Mouse (Mus musculus) heart, embryonic 14.5 days (tissue): ENCODE results near the gene Kcnk13. TPM values are rescaled to one million over a fixed set of nuclear protein-coding genes. Genes with fewer than 3 reads are reported as not detected.

Experiments used
- ATAC-seq: fragments of 200-750 bp; cut with Nextera tagmentation; 2 replicates; pipeline ENCODE4 v1.8.0; 2017; ENCODE audit warnings: low read depth, moderate TSS enrichment; ENCODE audit not compliant: insufficient number of reproducible peaks, insufficient read depth, low FRiP score
- H3K27ac ChIP-seq, 2 experiments: fragments of 200-500 bp in 1 of 2; fragments of 300-500 bp in 1 of 2; sonication (generic) in 1 of 2; replicated peaks in 1 of 2; 2 replicates each; pipeline ENCODE4 v1.5.1; 2012 to 2014; ENCODE audit warnings: low read depth in 2 of 2, low read length in 2 of 2, control low read depth in 1 of 2, mild to moderate bottlenecking in 1 of 2, mixed read lengths in 1 of 2; ENCODE audit not compliant: control insufficient read depth in 1 of 2, insufficient read depth in 1 of 2
- H3K27me3 ChIP-seq: fragments of 300-500 bp; sonication (generic); 2 replicates; pipeline ENCODE4 v1.6.1; 2014; ENCODE audit warnings: mild to moderate bottlenecking, low read length, control low read depth; ENCODE audit not compliant: control insufficient read depth, insufficient read depth
- H3K36me3 ChIP-seq: fragments of 300-500 bp; sonication (generic); 2 replicates; pipeline ENCODE4 v1.6.1; 2014; ENCODE audit warnings: mild to moderate bottlenecking, control low read depth, low read length, mixed read lengths; ENCODE audit not compliant: control insufficient read depth, insufficient read depth
- H3K4me1 ChIP-seq, 2 experiments: fragments of 200-500 bp in 1 of 2; fragments of 300-500 bp in 1 of 2; sonication (generic) in 1 of 2; 2 replicates each; pipeline ENCODE4 v1.6.1; 2012 to 2014; ENCODE audit warnings: low read length in 2 of 2, control low read depth in 1 of 2, mixed read lengths in 1 of 2; ENCODE audit not compliant: control insufficient read depth in 2 of 2, insufficient read depth in 2 of 2
- H3K4me2 ChIP-seq: fragments of 300-500 bp; sonication (generic); 2 replicates; pipeline ENCODE4 v1.6.1; 2014; ENCODE audit warnings: mild to moderate bottlenecking, low read length
- H3K4me3 ChIP-seq, 2 experiments: fragments of 200-500 bp in 1 of 2; fragments of 300-500 bp in 1 of 2; sonication (generic) in 1 of 2; 2 replicates each; pipeline ENCODE4 v1.5.1; 2012 to 2014; ENCODE audit warnings: low read length in 2 of 2, mild to moderate bottlenecking in 2 of 2, control low read depth in 1 of 2, low read depth in 1 of 2, moderate library complexity in 1 of 2; ENCODE audit not compliant: control insufficient read depth in 1 of 2, insufficient read depth in 1 of 2
- H3K9ac ChIP-seq: fragments of 300-500 bp; sonication (generic); 2 replicates; pipeline ENCODE4 v1.6.1; 2014; ENCODE audit warnings: mild to moderate bottlenecking, low read length
- H3K9me3 ChIP-seq: fragments of 300-500 bp; sonication (generic); 2 replicates; pipeline ENCODE4 v1.6.1; 2016; ENCODE audit warnings: low read length, control low read depth; ENCODE audit not compliant: control insufficient read depth
- WGBS: fragments of 180-500 bp; shearing (Covaris S2); extraction: QIAGEN DNeasy Blood & Tissue Kit; methylation state at CpG from one replicate; pipeline ENCODE4 v1.1.7; 2014; 5-methylcytosine and 5-hydroxymethylcytosine counted together
- polyA plus RNA-seq: library from polyadenylated mRNA; unstranded; fragments of >200 nt; fragmentation: Nextera tagmentation; extraction: Ambion mirVana; gene quantifications from 2 replicates; pipeline ENCODE4 v1.2.1, GENCODE M21; 2014

Kcnk13 gene
- polyA plus RNA-seq, 1 experiment from 2014 or later, result 0.08 TPM

DNA sequence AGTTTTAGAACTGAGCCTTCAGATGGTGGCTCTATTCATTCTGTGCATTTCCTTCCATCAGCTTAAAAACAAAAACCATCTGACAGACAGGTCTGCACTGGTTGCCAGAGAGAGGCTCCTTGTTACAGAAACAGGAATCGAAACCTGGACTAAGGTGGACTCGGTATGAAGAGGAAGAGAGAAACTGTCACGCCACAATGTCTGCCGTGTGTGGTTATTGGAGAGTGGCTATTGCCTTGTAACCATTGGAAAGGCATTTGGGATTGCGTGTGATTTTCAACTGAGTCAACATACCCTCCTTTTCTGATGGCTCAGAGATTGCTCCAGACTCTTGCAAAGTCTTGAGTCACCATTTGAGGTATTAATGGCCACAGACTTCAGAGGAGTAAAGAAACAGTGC, 22.5 kb downstream of the Kcnk13 start:
- Histone ChIP-seq H3K9me3 (peaks cover 5% of the 10 kb centered on the region; the same call in 1 of the 2 replicates), H3K4me2 (no peak overlapping the region), H3K27ac (no peak overlapping the region), H3K27me3 (no peaks in the 10 kb centered on the region), H3K4me3 (no peak overlapping the region), H3K36me3 (no peaks in the 10 kb centered on the region), H3K9ac (no peak overlapping the region), H3K4me1 (no peaks in the 10 kb centered on the region)
- ATAC-seq, result no peak
- 87% methylated on average over 5 of the region's 5 CpGs for WGBS

DNA sequence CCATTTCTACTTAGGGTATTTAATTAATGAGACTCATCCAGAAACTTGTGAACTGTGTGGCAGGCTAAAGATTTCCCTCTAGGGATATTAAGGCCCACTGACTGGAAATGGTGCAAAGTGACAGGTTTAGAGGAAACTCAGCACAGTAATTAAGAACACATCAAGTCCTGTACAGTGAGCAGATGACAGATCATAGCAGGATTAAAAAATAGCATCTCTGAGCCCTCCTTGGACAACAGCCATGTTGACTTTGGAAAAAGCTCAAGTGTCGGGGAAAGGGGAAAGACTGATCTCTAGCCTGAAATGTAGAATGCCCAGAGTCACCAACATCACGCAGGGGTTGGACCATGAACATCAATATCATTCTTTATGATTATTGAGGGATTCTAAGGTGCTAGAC, 23.8 kb downstream of the Kcnk13 start:
- Histone ChIP-seq H3K36me3 (no peaks in the 10 kb centered on the region), H3K9ac (no peak overlapping the region), H3K4me3 (no peak overlapping the region), H3K9me3 (peaks cover 5% of the 10 kb centered on the region; the same call in 1 of the 2 replicates), H3K4me2 (no peak overlapping the region), H3K27me3 (no peaks in the 10 kb centered on the region), H3K4me1 (no peaks in the 10 kb centered on the region), H3K27ac (no peak overlapping the region)
- no peak for ATAC-seq
- WGBS, result 63% methylated on average over 2 of the region's 2 CpGs

DNA sequence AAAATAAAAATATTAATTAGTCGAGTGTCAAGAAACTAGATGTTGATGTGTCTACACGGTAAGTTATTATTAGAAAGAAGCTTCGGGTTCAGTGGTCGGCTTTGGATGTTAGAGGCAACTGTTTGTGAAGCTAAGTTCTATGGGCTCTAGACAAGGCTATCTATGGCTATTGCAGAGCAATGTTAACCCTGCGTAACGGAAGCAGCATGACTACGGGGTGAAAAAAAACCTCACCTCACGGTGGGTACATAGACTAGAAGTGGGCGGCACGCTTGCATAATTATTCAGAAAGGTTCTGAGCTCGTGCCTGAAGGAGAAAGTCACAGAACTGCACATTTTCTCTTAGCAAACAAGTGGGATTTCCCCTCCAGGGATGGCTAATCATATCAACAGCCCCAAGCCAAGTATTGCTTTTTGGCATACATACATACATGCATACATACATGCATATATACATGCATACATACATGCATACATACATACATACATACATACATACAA, 28.1 kb downstream of the Kcnk13 start:
- 88% methylated on average over 11 of the region's 11 CpGs for WGBS
- Histone ChIP-seq H3K27me3 (no peaks in the 10 kb centered on the region), H3K4me3 (no peak overlapping the region), H3K36me3 (no peaks in the 10 kb centered on the region), H3K4me2 (no peak overlapping the region), H3K27ac (no peak overlapping the region), H3K4me1 (no peaks in the 10 kb centered on the region), H3K9ac (no peak overlapping the region), H3K9me3 (peaks cover 5% of the 10 kb centered on the region; the same call in 1 of the 2 replicates)
- no peak for ATAC-seq

DNA sequence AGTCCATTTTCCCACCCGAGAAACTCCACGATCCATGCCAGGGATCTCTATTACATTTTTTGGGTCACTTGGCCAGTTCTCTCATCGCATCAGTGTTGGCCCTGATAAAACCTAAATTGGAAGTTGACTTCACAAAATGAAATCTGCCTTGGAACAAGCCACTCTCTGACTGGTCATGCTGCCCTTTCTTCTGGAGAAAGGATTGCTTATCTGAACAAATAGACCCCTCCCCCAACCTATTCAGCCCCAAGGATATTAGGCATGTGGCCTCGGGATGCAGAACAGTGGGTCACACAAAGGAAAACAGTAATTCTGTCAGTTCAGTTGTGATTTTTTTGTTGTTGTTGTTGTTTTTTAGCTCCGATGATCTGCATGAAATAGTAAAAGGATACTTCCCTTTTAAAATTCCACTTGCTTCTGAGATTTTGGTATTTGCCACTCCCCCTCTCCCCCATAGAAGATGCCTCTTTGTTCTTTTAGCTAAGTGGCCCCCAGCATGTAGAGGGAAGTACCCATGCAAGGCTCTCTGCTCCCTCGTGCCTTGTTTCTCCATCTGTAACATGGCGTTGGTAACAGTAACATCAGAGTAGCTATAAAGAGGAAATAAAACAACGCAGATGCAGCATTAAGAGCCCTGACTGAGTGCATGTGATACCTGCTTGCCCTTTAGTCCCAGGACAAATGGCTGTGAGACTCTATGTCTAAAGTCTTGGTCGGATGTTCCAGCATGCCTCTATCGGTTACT, 29.0 kb downstream of the Kcnk13 start:
- Histone ChIP-seq H3K4me1 (no peaks in the 10 kb centered on the region), H3K36me3 (no peaks in the 10 kb centered on the region), H3K4me2 (no peak overlapping the region), H3K27ac (no peak overlapping the region), H3K9me3 (peaks cover 5% of the 10 kb centered on the region; the same call in 1 of the 2 replicates), H3K27me3 (no peaks in the 10 kb centered on the region), H3K9ac (no peak overlapping the region), H3K4me3 (no peak overlapping the region)
- 73% methylated on average over 10 of the region's 10 CpGs for WGBS
- no peak for ATAC-seq

DNA sequence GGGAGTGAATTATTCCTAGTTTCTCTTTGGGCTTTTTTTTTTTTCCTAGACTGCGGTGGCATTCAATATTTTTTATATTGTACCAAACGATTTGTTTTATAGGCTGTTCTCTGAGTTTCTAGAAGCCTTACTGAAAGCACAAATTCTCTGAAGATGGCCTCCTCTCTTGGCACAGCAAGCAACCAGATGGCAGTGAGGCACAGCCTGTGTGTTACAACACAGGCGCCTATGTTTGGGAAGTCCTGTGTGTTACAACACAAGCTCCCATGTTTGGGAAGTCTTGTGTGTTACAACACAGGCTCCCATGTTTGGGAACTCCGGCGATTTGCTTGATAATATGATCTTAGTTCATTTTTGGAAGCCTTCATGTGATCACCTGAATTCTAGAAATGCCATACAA, 31.7 kb downstream of the Kcnk13 start:
- Histone ChIP-seq H3K36me3 (no peaks in the 10 kb centered on the region), H3K27ac (no peak overlapping the region), H3K4me3 (no peak overlapping the region), H3K9ac (no peak overlapping the region), H3K9me3 (peaks cover 2% of the 10 kb centered on the region; the same call in 1 of the 2 replicates), H3K27me3 (no peaks in the 10 kb centered on the region), H3K4me1 (no peaks in the 10 kb centered on the region), H3K4me2 (no peak overlapping the region)
- 89% methylated on average over 5 of the region's 5 CpGs for WGBS
- ATAC-seq, result no peak

DNA sequence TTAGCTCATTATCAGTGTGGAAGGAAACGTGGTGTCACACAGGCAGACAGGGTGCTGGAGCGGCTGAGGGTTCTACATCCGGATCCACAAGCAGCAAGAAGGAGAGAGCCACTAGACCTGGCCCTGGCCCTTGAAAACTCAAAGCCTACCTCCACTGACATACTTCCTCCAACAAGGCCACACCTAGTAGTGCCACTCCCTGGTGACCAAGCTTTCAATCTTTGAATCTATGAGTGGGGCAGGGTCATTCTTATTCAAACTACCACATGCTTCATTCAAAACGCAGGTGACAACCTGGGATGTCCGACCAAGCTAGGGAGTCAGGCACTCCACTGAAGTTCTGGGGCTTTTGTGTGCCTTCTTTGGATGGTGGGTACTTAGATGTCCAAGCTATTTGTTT, 35.4 kb downstream of the Kcnk13 start:
- no peak for ATAC-seq
- H3K27ac ChIP-seq, result no peak overlapping the region
- WGBS, result 62% methylated on average over 5 of the region's 5 CpGs
- no peaks in the 10 kb centered on the region for H3K4me1 ChIP-seq
- no peaks in the 10 kb centered on the region for H3K27me3 ChIP-seq
- no peaks in the 10 kb centered on the region for H3K9me3 ChIP-seq
- H3K36me3 ChIP-seq, result no peaks in the 10 kb centered on the region
- H3K4me2 ChIP-seq, result no peak overlapping the region
- no peak overlapping the region for H3K4me3 ChIP-seq
- H3K9ac ChIP-seq, result no peak overlapping the region

DNA sequence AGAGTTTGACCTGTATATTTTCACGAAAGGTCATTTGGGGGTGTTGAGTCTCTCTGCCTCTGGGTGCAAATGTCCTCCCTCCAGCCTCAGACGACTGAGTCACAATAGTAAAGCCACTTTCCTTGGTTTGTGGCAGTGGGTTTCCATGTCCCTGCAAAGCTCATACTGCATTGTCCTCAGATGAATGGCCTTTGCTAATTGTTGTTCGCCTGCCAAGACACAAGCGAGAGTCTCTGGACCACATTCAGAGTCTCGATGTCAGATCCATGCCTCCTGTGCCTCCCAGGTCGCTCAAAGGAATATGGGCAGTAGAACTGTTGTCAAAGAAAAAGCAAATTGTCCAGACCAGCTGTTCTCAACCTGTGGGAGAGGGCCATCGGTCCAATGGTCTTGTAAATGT, 36.1 kb downstream of the Kcnk13 start:
- Histone ChIP-seq H3K9ac (no peak overlapping the region), H3K27ac (no peak overlapping the region), H3K4me1 (no peaks in the 10 kb centered on the region), H3K4me2 (no peak overlapping the region), H3K36me3 (no peaks in the 10 kb centered on the region), H3K9me3 (no peaks in the 10 kb centered on the region), H3K4me3 (no peak overlapping the region), H3K27me3 (no peaks in the 10 kb centered on the region)
- WGBS, result 78% methylated on average over 7 of the region's 7 CpGs
- ATAC-seq, result no peak

DNA sequence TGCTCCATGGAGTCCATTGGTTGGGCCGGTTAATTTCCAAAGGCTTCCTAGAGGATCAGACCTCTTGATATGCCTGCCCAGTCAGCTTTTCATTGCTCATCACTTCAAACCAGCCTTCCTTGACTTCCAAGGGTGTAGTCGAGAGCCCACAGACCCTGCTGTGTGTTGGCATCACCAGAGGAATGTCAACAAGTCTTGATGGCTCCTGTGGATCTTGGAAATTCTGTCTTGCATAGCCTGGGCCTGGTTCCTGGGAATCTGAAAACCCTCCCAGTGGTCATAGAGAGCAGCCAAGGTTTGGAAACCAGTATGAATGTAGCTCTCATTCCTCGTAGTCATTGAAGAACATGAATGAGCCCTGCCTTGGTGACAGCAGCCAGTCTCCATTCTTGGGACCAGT, 36.9 kb downstream of the Kcnk13 start:
- H3K4me2 ChIP-seq, result no peak overlapping the region
- H3K36me3 ChIP-seq, result no peaks in the 10 kb centered on the region
- no peaks in the 10 kb centered on the region for H3K27me3 ChIP-seq
- H3K27ac ChIP-seq, result no peak overlapping the region
- no peaks in the 10 kb centered on the region for H3K4me1 ChIP-seq
- H3K4me3 ChIP-seq, result no peak overlapping the region
- whole genome bisulfite sequencing, result 84% methylated on average over 3 of the region's 3 CpGs
- no peak for ATAC-seq
- no peaks in the 10 kb centered on the region for H3K9me3 ChIP-seq
- no peak overlapping the region for H3K9ac ChIP-seq
